Mouse (Mus musculus) embryonic stem cell, embryonic (primary cell): ENCODE results near the gene Sclt1.

Source experiments
- CTCF ChIA-PET, 4 experiments: fragments of 300-600 bp in 2 of 4; fragments of 350-600 bp in 2 of 4; sonication (Branson Sonifier 250); formaldehyde crosslinking; loops; one replicate each; lab custom pipeline; 2022; ENCODE audit warnings: inconsistent platforms in 2 of 4; lab: Charles Lee
- POLR2A ChIA-PET, 4 experiments: fragments of 300-600 bp in 2 of 4; fragments of 350-600 bp in 2 of 4; sonication (Branson Sonifier 250); formaldehyde crosslinking; loops; one replicate each; lab custom pipeline; 2022; ENCODE audit warnings: antibody characterized with exemption in 4 of 4, inconsistent platforms in 1 of 4; lab: Charles Lee

The Sclt1 gene

GRCm38 (mm10) chr3:41742278-41742934, at the start of gene Sclt1, which contains the start of gene D3Ertd751e:
Gene Sclt1, minus strand, starts transcription at chr3:41742514.
Gene D3Ertd751e, plus strand, starts transcription at chr3:41742611.
- ChIA-PET CTCF (interaction anchor here in 2 of 4 experiments (0.6 kb wide), 3 partner anchors 44 to 522 kb away, joined by 3 read pairs; no protein-coding TSS in a partner anchor), POLR2A (interaction anchor here in 3 of 4 experiments (0.6 to 1.2 kb wide), 10 partner anchors 11 to 659 kb away, joined by 3 to 6 read pairs (median 4); partner anchors contain the start of gene Pgrmc2 (in 1 of the 3))

GRCm38 (mm10) chr3:41762091-41762490, 19.8 kb upstream of the Sclt1 start:
- POLR2A ChIA-PET = no interaction called here
- CTCF ChIA-PET = no interaction called here

GRCm38 (mm10) chr3:41754556-41754955, 12.2 kb upstream of the Sclt1 start:
- ChIA-PET POLR2A (no interaction called here), CTCF (no interaction called here)

GRCm38 (mm10) chr3:41743436-41743835, 1.1 kb upstream of the Sclt1 start:
- ChIA-PET POLR2A (interaction anchor here in 3 of 4 experiments (0.7 to 1.2 kb wide), 6 partner anchors 12 to 660 kb away, joined by 3 to 6 read pairs (median 4); no protein-coding TSS in a partner anchor), CTCF (interaction anchor here in 1 of 4 experiments (0.6 kb wide), 1 partner anchor 532 kb away, joined by 3 read pairs; no protein-coding TSS in a partner anchor)

- CTCF ChIA-PET = no interaction called here
These were observed 575 bp downstream of the Sclt1 start for GRCm38 (mm10) chr3:41741601-41742277.

GRCm38 (mm10) chr3:41695681-41696080, 46.6 kb downstream of the Sclt1 start:
- CTCF ChIA-PET = interaction anchor here in 1 of 4 experiments (0.7 kb wide), 1 partner anchor 187 kb away, joined by 3 read pairs; no protein-coding TSS in a partner anchor

More at GRCm38 (mm10) chr3:41741601-41742277, 575 bp downstream of the Sclt1 start:
- POLR2A ChIA-PET = interaction anchor here in 2 of 4 experiments (0.8 to 1.2 kb wide), 3 partner anchors 16 to 659 kb away, joined by 3 read pairs; partner anchors contain the start of gene Pgrmc2 (in 1 of the 2)

GRCm38 (mm10) chr3:41692440-41693142, 49.7 kb downstream of the Sclt1 start:
- ChIA-PET CTCF (no interaction called here), POLR2A (interaction anchor here in 1 of 4 experiments (0.5 to 0.8 kb wide), 2 partner anchors 8 to 77 kb away, joined by 3 read pairs; no protein-coding TSS in a partner anchor)

More at GRCm38 (mm10) chr3:41695681-41696080, 46.6 kb downstream of the Sclt1 start:
- POLR2A ChIA-PET = interaction anchor here in 2 of 4 experiments (0.7 to 1.5 kb wide), 3 partner anchors 10 to 221 kb away, joined by 3 to 12 read pairs (median 3); no protein-coding TSS in a partner anchor

- ChIA-PET CTCF (interaction anchor here in 1 of 4 experiments (0.7 kb wide), 1 partner anchor 105 kb away, joined by 4 read pairs; no protein-coding TSS in a partner anchor), POLR2A (interaction anchor here in 2 of 4 experiments (0.5 to 0.7 kb wide), 3 partner anchors 22 to 847 kb away, joined by 3 to 5 read pairs (median 5); no protein-coding TSS in a partner anchor)
These were observed 52.1 kb downstream of the Sclt1 start for GRCm38 (mm10) chr3:41690114-41690640.

GRCm38 (mm10) chr3:41686396-41686795, 55.9 kb downstream of the Sclt1 start:
- CTCF ChIA-PET = no interaction called here
- POLR2A ChIA-PET = interaction anchor here in 1 of 4 experiments (1.1 kb wide), 1 partner anchor 12 kb away, joined by 3 read pairs; no protein-coding TSS in a partner anchor

GRCm38 (mm10) chr3:41682084-41682483, 60.2 kb downstream of the Sclt1 start:
- ChIA-PET CTCF (no interaction called here), POLR2A (no interaction called here)

- ChIA-PET POLR2A (no interaction called here), CTCF (no interaction called here)
These were observed 65.7 kb downstream of the Sclt1 start for GRCm38 (mm10) chr3:41676648-41677047.

GRCm38 (mm10) chr3:41674778-41675177, 67.5 kb downstream of the Sclt1 start:
- CTCF ChIA-PET = interaction anchor here in 3 of 4 experiments (0.6 to 1.9 kb wide), 9 partner anchors 11 to 604 kb away, joined by 3 to 10 read pairs (median 3); no protein-coding TSS in a partner anchor
- POLR2A ChIA-PET = interaction anchor here in 3 of 4 experiments (0.5 to 1.2 kb wide), 3 partner anchors 11 to 361 kb away, joined by 3 read pairs; no protein-coding TSS in a partner anchor

GRCm38 (mm10) chr3:41655642-41656041, 86.7 kb downstream of the Sclt1 start:
- POLR2A ChIA-PET = interaction anchor here in 1 of 4 experiments (0.5 kb wide), 1 partner anchor 103 kb away, joined by 6 read pairs; no protein-coding TSS in a partner anchor
- CTCF ChIA-PET = interaction anchor here in 2 of 4 experiments (0.8 to 1.8 kb wide), 2 partner anchors 11 to 19 kb away, joined by 3 to 5 read pairs; no protein-coding TSS in a partner anchor

- POLR2A ChIA-PET = interaction anchor here in 3 of 4 experiments (0.9 to 50.6 kb wide), 6 partner anchors 8 to 209 kb away, joined by 3 to 1272 read pairs (median 4); no protein-coding TSS in a partner anchor
- CTCF ChIA-PET = interaction anchor here in 1 of 4 experiments (0.8 kb wide), 1 partner anchor 9 kb away, joined by 3 read pairs; no protein-coding TSS in a partner anchor
These were observed 121.3 kb downstream of the Sclt1 start for GRCm38 (mm10) chr3:41620971-41621370.

GRCm38 (mm10) chr3:41618488-41618887, 123.8 kb downstream of the Sclt1 start:
- POLR2A ChIA-PET = interaction anchor here in 1 of 4 experiments (1.7 to 50.6 kb wide), 2 partner anchors 9 to 33 kb away, joined by 5 to 1272 read pairs; no protein-coding TSS in a partner anchor
- CTCF ChIA-PET = no interaction called here

- POLR2A ChIA-PET = interaction anchor here in 2 of 4 experiments (0.5 to 50.6 kb wide), 3 partner anchors 9 to 126 kb away, joined by 5 to 1272 read pairs (median 7); no protein-coding TSS in a partner anchor
- CTCF ChIA-PET = no interaction called here
These were observed 124.3 kb downstream of the Sclt1 start for GRCm38 (mm10) chr3:41618036-41618435.
